19 mouse cellular contexts compared by ENCODE assay signal in the genomic region with DNA sequence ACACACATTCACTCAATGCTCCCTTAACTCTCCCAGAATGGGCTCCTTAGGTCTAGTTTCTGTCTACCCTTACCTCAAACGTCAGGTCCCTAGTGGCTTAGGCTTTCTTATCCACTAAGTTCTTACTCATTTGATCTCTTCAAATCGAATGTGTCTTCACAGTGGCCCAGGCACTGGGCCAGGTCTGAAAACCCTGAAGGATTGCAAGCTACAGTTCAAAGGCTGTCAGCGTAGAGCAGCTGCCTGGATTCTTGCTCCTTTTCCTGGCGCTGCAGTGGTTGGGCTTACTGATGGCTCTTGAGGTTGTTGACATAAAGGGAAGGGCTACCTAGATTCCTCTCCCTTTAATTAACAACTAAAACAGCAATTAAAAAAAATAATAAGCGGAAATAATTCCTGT.
DNase-seq lines count a peak whose midpoint lies in the region; ATAC-seq and TF ChIP-seq lines count a peak whose summit lies in the region.
"Had no signal": no experiment of that assay in that cellular context is flagged by ENCODE, and none has a peak within 500 bp of the region (broad histone marks: within the 10 kb centered on the region; RNA-seq: fewer than 3 reads in every experiment).

No protein-coding gene starts in this region.

- H3K4me1 ChIP-seq in heart, embryonic 10.5 days: no peaks in the 10 kb centered on the region
- no peaks in the 10 kb centered on the region for H3K4me1 ChIP-seq in liver, embryonic 11.5 days (replicated peaks; ENCODE audit: control insufficient read depth, insufficient read depth, low read length)
- H3K4me1 ChIP-seq in liver, embryonic 12.5 days: peaks cover 4% of the 10 kb centered on the region; the same call in 1 of the 2 replicates
- H3K4me1 ChIP-seq in lung, postnatal 0 days (ENCODE audit: insufficient read depth, low read depth, low read length): peaks cover 6% of the 10 kb centered on the region; the same call in 1 of the 2 replicates
- H3K4me1 ChIP-seq in hindbrain, postnatal 0 days (ENCODE audit: insufficient read depth, low read length): no peaks in the 10 kb centered on the region
- H3K4me1 ChIP-seq: embryonic facial prominence, embryonic 12.5 days; forebrain, embryonic 10.5 days; heart, embryonic 15.5 days; midbrain, embryonic 13.5 days; stomach, embryonic 15.5 days had no signal

- H3K9me3 ChIP-seq in heart, embryonic 10.5 days: no peaks in the 10 kb centered on the region
- no peaks in the 10 kb centered on the region for H3K9me3 ChIP-seq in liver, embryonic 11.5 days (ENCODE audit: control insufficient read depth, low read length)
- H3K9me3 ChIP-seq in liver, embryonic 12.5 days (replicated peaks): no peaks in the 10 kb centered on the region
- no peaks in the 10 kb centered on the region for H3K9me3 ChIP-seq in lung, postnatal 0 days (ENCODE audit: low read length)
- no peaks in the 10 kb centered on the region for H3K9me3 ChIP-seq in hindbrain, postnatal 0 days (ENCODE audit: low read length)
- H3K9me3 ChIP-seq: embryonic facial prominence, embryonic 12.5 days; forebrain, embryonic 10.5 days; stomach, embryonic 15.5 days had no signal

- no peak overlapping the region for H3K27ac ChIP-seq in heart, embryonic 10.5 days
- no peak overlapping the region for H3K27ac ChIP-seq in liver, embryonic 11.5 days (ENCODE audit: low read depth, low read length)
- H3K27ac ChIP-seq in liver, embryonic 12.5 days: no peak overlapping the region
- H3K27ac ChIP-seq in lung, postnatal 0 days (ENCODE audit: low read length): no peak overlapping the region; the same call in 1 of the 2 replicates
- no peak overlapping the region for H3K27ac ChIP-seq in hindbrain, postnatal 0 days
- H3K27ac ChIP-seq: embryonic facial prominence, embryonic 12.5 days; forebrain, embryonic 10.5 days; heart, embryonic 15.5 days; midbrain, embryonic 13.5 days had no signal

- no peak for TF ChIP-seq CTCF in lung, postnatal 0 days (IDR thresholded peaks at IDR 0.05)
- no peak for TF ChIP-seq CTCF in hindbrain, postnatal 0 days (IDR thresholded peaks at IDR 0.05; ENCODE audit: low read depth)

- no peak; the same call in 1 of the 2 replicates for TF ChIP-seq EP300 in lung, postnatal 0 days (IDR thresholded peaks at IDR 0.05)

- peak; percentile 91 for DNase-seq in heart, adult 11 months
- no peak for DNase-seq in heart, embryonic 10.5 days (ENCODE audit: low spot score)
- DNase-seq in liver, embryonic 11.5 days (ENCODE audit: low spot score): no peak
- peak; percentile 64 for DNase-seq in adrenal gland, postnatal 14 days
- peak; percentile 42 for DNase-seq in lung, postnatal 0 days (ENCODE audit: low spot score)
- DNase-seq in spleen, postnatal 14 days (ENCODE audit: low spot score in 2 of 2): no peak
- DNase-seq in hindbrain, postnatal 0 days (ENCODE audit: low spot score): no peak
- DNase-seq: kidney, adult 9 months; layer of hippocampus, adult 9-11 months; right cerebral cortex, postnatal 4 days; thymus, postnatal 25 days had no signal

- no peak overlapping the region for H3K4me2 ChIP-seq in liver, embryonic 11.5 days
- no peak overlapping the region for H3K4me2 ChIP-seq in liver, embryonic 12.5 days
- no peak overlapping the region for H3K4me2 ChIP-seq in lung, postnatal 0 days (replicated peaks; ENCODE audit: low read depth, low read length)
- H3K4me2 ChIP-seq in hindbrain, postnatal 0 days (ENCODE audit: low read depth, low read length): no peak overlapping the region
- H3K4me2 ChIP-seq: embryonic facial prominence, embryonic 12.5 days; heart, embryonic 15.5 days; midbrain, embryonic 13.5 days; stomach, embryonic 15.5 days had no signal

- H3K36me3 ChIP-seq in heart, embryonic 10.5 days: no peaks in the 10 kb centered on the region
- H3K36me3 ChIP-seq in liver, embryonic 11.5 days (ENCODE audit: control insufficient read depth, insufficient read depth, low read length): no peaks in the 10 kb centered on the region
- no peaks in the 10 kb centered on the region for H3K36me3 ChIP-seq in liver, embryonic 12.5 days
- no peaks in the 10 kb centered on the region for H3K36me3 ChIP-seq in lung, postnatal 0 days (ENCODE audit: insufficient read depth, low read length)
- no peaks in the 10 kb centered on the region for H3K36me3 ChIP-seq in hindbrain, postnatal 0 days (ENCODE audit: insufficient read depth, low read length)
- H3K36me3 ChIP-seq: embryonic facial prominence, embryonic 12.5 days; forebrain, embryonic 10.5 days; heart, embryonic 15.5 days; midbrain, embryonic 13.5 days; stomach, embryonic 15.5 days had no signal

- ATAC-seq in liver, embryonic 11.5 days (replicated peaks; ENCODE audit: low FRiP score): 0 out of 2 replicates have a peak, but pooled peaks have one; percentile 39
- ATAC-seq in liver, embryonic 12.5 days: no peak
- ATAC-seq in lung, postnatal 0 days: peak; percentile 43; the same call in 1 of the 2 replicates
- no peak for ATAC-seq in hindbrain, postnatal 0 days
- ATAC-seq: activated CD4-positive, CD25-positive, alpha-beta regulatory T cell, adult 4 months; CD4-positive, CD25-positive, alpha-beta regulatory T cell, adult 4 months; midbrain, embryonic 13.5 days had no signal

- WGBS in heart, embryonic 10.5 days: 58% methylated on average over 5 of the region's 5 CpGs
- 75% methylated on average over 5 of the region's 5 CpGs for WGBS in liver, embryonic 11.5 days
- WGBS in liver, embryonic 12.5 days (ENCODE audit: insufficient replicate concordance): 56% methylated on average over 5 of the region's 5 CpGs
- WGBS in lung, postnatal 0 days: 15% methylated on average over 5 of the region's 5 CpGs
- WGBS in hindbrain, postnatal 0 days: 60% methylated on average over 5 of the region's 5 CpGs

- no peaks in the 10 kb centered on the region for H3K27me3 ChIP-seq in heart, embryonic 10.5 days (ENCODE audit: insufficient read depth, poor library complexity, severe bottlenecking)
- no peaks in the 10 kb centered on the region for H3K27me3 ChIP-seq in liver, embryonic 11.5 days (replicated peaks; ENCODE audit: control insufficient read depth, insufficient read depth, low read length)
- no peaks in the 10 kb centered on the region for H3K27me3 ChIP-seq in liver, embryonic 12.5 days (replicated peaks)
- no peaks in the 10 kb centered on the region for H3K27me3 ChIP-seq in lung, postnatal 0 days (replicated peaks; ENCODE audit: insufficient read depth, low read length)
- H3K27me3 ChIP-seq in hindbrain, postnatal 0 days (ENCODE audit: insufficient read depth, low read length): no peaks in the 10 kb centered on the region
- H3K27me3 ChIP-seq: embryonic facial prominence, embryonic 12.5 days; heart, embryonic 15.5 days; stomach, embryonic 15.5 days had no signal

- no peak overlapping the region for H3K4me3 ChIP-seq in heart, embryonic 10.5 days
- no peak overlapping the region for H3K4me3 ChIP-seq in liver, embryonic 11.5 days (ENCODE audit: low read depth, low read length)
- H3K4me3 ChIP-seq in liver, embryonic 12.5 days: no peak overlapping the region
- H3K4me3 ChIP-seq in lung, postnatal 0 days (ENCODE audit: low read depth, low read length): no peak overlapping the region
- no peak overlapping the region for H3K4me3 ChIP-seq in hindbrain, postnatal 0 days (ENCODE audit: low read length)
- H3K4me3 ChIP-seq: embryonic facial prominence, embryonic 12.5 days; forebrain, embryonic 10.5 days; heart, embryonic 15.5 days; midbrain, embryonic 13.5 days; stomach, embryonic 15.5 days had no signal

- no peak overlapping the region for H3K9ac ChIP-seq in liver, embryonic 11.5 days (ENCODE audit: low read depth, low read length)
- no peak overlapping the region for H3K9ac ChIP-seq in liver, embryonic 12.5 days
- no peak overlapping the region for H3K9ac ChIP-seq in lung, postnatal 0 days (replicated peaks; ENCODE audit: low read depth)
- no peak overlapping the region for H3K9ac ChIP-seq in hindbrain, postnatal 0 days (replicated peaks; ENCODE audit: low read length)
- H3K9ac ChIP-seq: embryonic facial prominence, embryonic 12.5 days; heart, embryonic 15.5 days; midbrain, embryonic 13.5 days; stomach, embryonic 15.5 days had no signal

Comparison
In these comparisons a context has a peak if more than half of its experiments do, and no peak if none do; other contexts are left out.
1. DNase-seq: peak in heart, adult 11 months (single experiment), adrenal gland, postnatal 14 days (single experiment) and lung, postnatal 0 days (single experiment); none in heart, embryonic 10.5 days (single experiment), liver, embryonic 11.5 days (single experiment), spleen, postnatal 14 days (0 of 2) and hindbrain, postnatal 0 days (single experiment).
2. ATAC-seq: peak in liver, embryonic 11.5 days (single experiment) and lung, postnatal 0 days (single experiment); none in liver, embryonic 12.5 days (single experiment) and hindbrain, postnatal 0 days (single experiment).